Comparison of ENCODE assay signal across 8 mouse cellular contexts in genomic region chr5:136467360-136467999, GRCm38 (mm10).
DNase-seq lines count a peak whose midpoint lies in the region; ATAC-seq and TF ChIP-seq lines count a peak whose summit lies in the region.

No protein-coding gene starts in this region.

- no peaks in the 10 kb centered on the region for H3K9me3 ChIP-seq in forebrain, embryonic 15.5 days
- H3K9me3 ChIP-seq in midbrain, embryonic 13.5 days = no peaks in the 10 kb centered on the region

- ATAC-seq in forebrain, embryonic 15.5 days (replicated peaks) = 0 out of 2 replicates have a peak, but pooled peaks have one; percentile 29
- peak; percentile 46 to 59; a peak in 2 of 4 replicates for ATAC-seq in hematopoietic stem cell, adult 5-6 weeks (replicated peaks in 1 of 2; ENCODE audit: insufficient read depth in 1 of 2, low FRiP score in 2 of 2, low TSS enrichment in 1 of 2, low read depth in 1 of 2, poor library complexity in 2 of 2, severe bottlenecking in 2 of 2)
- ATAC-seq in midbrain, embryonic 13.5 days = peak; percentile 58; the same call in 1 of the 2 replicates

- H3K9ac ChIP-seq in forebrain, embryonic 15.5 days (replicated peaks) = no peak overlapping the region
- no peak overlapping the region for H3K9ac ChIP-seq in midbrain, embryonic 13.5 days (replicated peaks)

- TF ChIP-seq POLR2A in brain, embryonic 14.5 days (IDR thresholded peaks at IDR 0.05; ENCODE audit: borderline replicate concordance, extremely low read depth, insufficient read depth, insufficient read length, poor library complexity, severe bottlenecking) = no peak

- 13% methylated on average over 6 of the region's 8 CpGs for WGBS in forebrain, embryonic 15.5 days
- 7% methylated on average over 6 of the region's 8 CpGs for whole genome bisulfite sequencing in midbrain, embryonic 13.5 days

- H3K4me3 ChIP-seq in forebrain, embryonic 15.5 days = no peak overlapping the region
- H3K4me3 ChIP-seq in midbrain, embryonic 13.5 days (replicated peaks) = no peak overlapping the region

- no peak for TF ChIP-seq CTCF in brain, embryonic 14.5 days (IDR thresholded peaks at IDR 0.05; ENCODE audit: borderline replicate concordance, extremely low read depth, insufficient read depth, insufficient read length)

- H3K36me3 ChIP-seq in forebrain, embryonic 15.5 days = no peaks in the 10 kb centered on the region
- 0 out of 2 replicates have a peak, but pooled peaks cover 3% of the 10 kb centered on the region for H3K36me3 ChIP-seq in midbrain, embryonic 13.5 days

- H3K27ac ChIP-seq in forebrain, embryonic 15.5 days (replicated peaks) = no peak overlapping the region
- H3K27ac ChIP-seq in midbrain, embryonic 13.5 days = peak overlapping the region; percentile 4; the same call in 1 of the 2 replicates

- no peaks in the 10 kb centered on the region for H3K27me3 ChIP-seq in forebrain, embryonic 15.5 days
- H3K27me3 ChIP-seq in midbrain, embryonic 13.5 days = no peaks in the 10 kb centered on the region

- H3K4me1 ChIP-seq in forebrain, embryonic 15.5 days = peaks cover 53% of the 10 kb centered on the region
- H3K4me1 ChIP-seq in midbrain, embryonic 13.5 days (replicated peaks) = peaks cover 68% of the 10 kb centered on the region

- DNase-seq in CD4-positive, CD25-positive, alpha-beta regulatory T cell, adult 2 months (ENCODE audit: low read depth, low spot score) = peak; percentile 46
- DNase-seq in brain, embryonic 14.5 days (ENCODE audit: low read depth) = peak; percentile 75
- peak; percentile 76 to 85 for DNase-seq in kidney, postnatal 4 days
- no peak for DNase-seq in c-Kit-positive CD71-positive TER-119-positive erythroid progenitor cells, embryonic 14.5 days (ENCODE audit: low spot score)
- no peak for DNase-seq in right cerebral cortex, adult 18-20 months

- H3K4me2 ChIP-seq in forebrain, embryonic 15.5 days (replicated peaks) = no peak overlapping the region
- H3K4me2 ChIP-seq in midbrain, embryonic 13.5 days (replicated peaks) = no peak overlapping the region; the same call in 1 of the 2 replicates

Comparison
In these comparisons a context has a peak if more than half of its experiments do, and no peak if none do; other contexts are left out.
1. DNase-seq: peak in CD4-positive, CD25-positive, alpha-beta regulatory T cell, adult 2 months (single experiment), brain, embryonic 14.5 days (single experiment) and kidney, postnatal 4 days (2 of 2); none in c-Kit-positive CD71-positive TER-119-positive erythroid progenitor cells, embryonic 14.5 days (single experiment) and right cerebral cortex, adult 18-20 months (single experiment).
2. Peak in every context shown above with its lines, with median percentiles within 50 percentile points of each other: ATAC-seq.